20 mouse cellular contexts compared by ENCODE assay signal in the genomic region with DNA sequence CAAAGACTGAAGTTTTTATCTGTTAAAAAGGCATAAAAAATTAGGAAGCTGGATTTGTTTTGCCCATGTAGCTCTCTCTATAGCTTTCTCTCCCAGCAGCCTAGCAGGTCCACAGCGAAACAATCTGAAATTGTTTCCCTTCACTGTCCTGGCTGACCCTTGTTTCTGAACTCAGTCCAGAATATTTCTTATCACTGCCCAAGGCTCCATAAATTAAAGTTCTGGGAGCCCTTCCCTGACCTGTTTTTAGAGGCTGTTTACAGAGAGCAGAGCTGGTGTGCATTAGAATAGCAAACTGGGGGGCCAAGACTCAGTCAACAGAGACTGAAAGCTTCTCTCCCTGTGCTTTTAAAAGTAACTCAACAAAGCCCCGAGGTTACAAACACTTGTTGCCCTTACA.
DNase-seq lines count a peak whose midpoint lies in the region; TF ChIP-seq lines count a peak whose summit lies in the region.
"Had no signal": no experiment of that assay in that cellular context is flagged by ENCODE, and none has a peak within 500 bp of the region (broad histone marks: within the 10 kb centered on the region; RNA-seq: fewer than 3 reads in every experiment).

No protein-coding gene starts in this region.

- no peak overlapping the region for H3K9ac ChIP-seq in heart, adult 2 months (ENCODE audit: low read depth, low read length)
- H3K9ac ChIP-seq: embryonic facial prominence, embryonic 12.5 days; embryonic facial prominence, embryonic 15.5 days; forebrain, postnatal 0 days; hindbrain, embryonic 13.5 days; intestine, embryonic 15.5 days had no signal

- H3K36me3 ChIP-seq in heart, adult 2 months (ENCODE audit: control insufficient read depth, insufficient read depth, low read length) = no peaks in the 10 kb centered on the region
- H3K36me3 ChIP-seq: embryonic facial prominence, embryonic 12.5 days; embryonic facial prominence, embryonic 15.5 days; hindbrain, embryonic 10.5 days; hindbrain, embryonic 13.5 days; intestine, embryonic 15.5 days had no signal

- DNase-seq in adrenal gland, adult 8-10 months = peak; percentile 5
- no peak for DNase-seq in adrenal gland, adult 18-20 months (ENCODE audit: low spot score in 2 of 2)
- no peak for DNase-seq in heart, adult 2 months
- no peak for DNase-seq in heart, adult 8-10 months (ENCODE audit: low spot score)
- DNase-seq in kidney, postnatal 14 days = peak; percentile 18
- DNase-seq in kidney, postnatal 4 days = no peak
- no peak for DNase-seq in embryo, embryonic 10.5 days (ENCODE audit: low spot score)
- DNase-seq: cerebellum, adult 18-20 months; cerebellum, adult 9-10 months; cerebellum, postnatal 14 days; forebrain, postnatal 0 days; gastrocnemius, adult 2 months; gastrocnemius, postnatal 25 days; kidney, adult 11 months; kidney, adult 9 months had no signal

- H3K79me2 ChIP-seq in heart, adult 2 months (replicated peaks; ENCODE audit: control insufficient read depth, insufficient read depth, low read length) = no peaks in the 10 kb centered on the region

- TF ChIP-seq CTCF in heart, adult 2 months (IDR thresholded peaks at IDR 0.05) = no peak

- H3K27me3 ChIP-seq in heart, adult 2 months (ENCODE audit: control insufficient read depth, insufficient read depth, low read length) = no peaks in the 10 kb centered on the region
- H3K27me3 ChIP-seq: embryonic facial prominence, embryonic 12.5 days; embryonic facial prominence, embryonic 15.5 days; hindbrain, embryonic 13.5 days; intestine, embryonic 15.5 days had no signal

- peak overlapping the region; percentile 61 for H3K27ac ChIP-seq in heart, adult 2 months
- H3K27ac ChIP-seq: embryonic facial prominence, embryonic 12.5 days; embryonic facial prominence, embryonic 15.5 days; gastrocnemius, adult 2 months; hindbrain, embryonic 10.5 days; hindbrain, embryonic 13.5 days; intestine, embryonic 15.5 days had no signal

- TF ChIP-seq POLR2A in heart, adult 2 months (IDR thresholded peaks at IDR 0.05; ENCODE audit: insufficient read depth, low read depth, low read length) = no peak

- H3K4me1 ChIP-seq in heart, adult 2 months (ENCODE audit: control insufficient read depth, insufficient read depth, low read length) = no peaks in the 10 kb centered on the region
- H3K4me1 ChIP-seq: embryonic facial prominence, embryonic 12.5 days; embryonic facial prominence, embryonic 15.5 days; hindbrain, embryonic 10.5 days; hindbrain, embryonic 13.5 days; intestine, embryonic 15.5 days had no signal

- intact Hi-C loops in heart, adult 2 months (cut with DNase I) = no loop called here

- WGBS in heart, adult 2 months = 35% methylated on average over 2 of the region's 2 CpGs

- H3K4me3 ChIP-seq in heart, adult 2 months = no peak overlapping the region
- H3K4me3 ChIP-seq: embryonic facial prominence, embryonic 12.5 days; embryonic facial prominence, embryonic 15.5 days; gastrocnemius, adult 2 months; hindbrain, embryonic 10.5 days; hindbrain, embryonic 13.5 days; intestine, embryonic 15.5 days had no signal

- TF ChIP-seq EP300 in heart, adult 2 months (IDR thresholded peaks at IDR 0.05; ENCODE audit: insufficient read depth, low read depth, low read length) = no peak

Comparison
In these comparisons a context has a peak if more than half of its experiments do, and no peak if none do; other contexts are left out.
1. DNase-seq: peak in adrenal gland, adult 8-10 months (single experiment) and kidney, postnatal 14 days (single experiment); none in adrenal gland, adult 18-20 months (0 of 2), heart, adult 2 months (0 of 2), heart, adult 8-10 months (single experiment), kidney, postnatal 4 days (0 of 2) and embryo, embryonic 10.5 days (single experiment).